Mouse (Mus musculus) stomach, embryonic 14.5 days (tissue): ENCODE results near the gene Agfg2. TPM values are rescaled to one million over a fixed set of nuclear protein-coding genes. Genes with fewer than 3 reads are reported as not detected.

Source experiments
- ATAC-seq: fragments of 200-750 bp; cut with Nextera tagmentation; 2 replicates; pipeline ENCODE4 v1.8.0; 2017; ENCODE audit warnings: low read depth, moderate TSS enrichment; ENCODE audit not compliant: insufficient number of reproducible peaks, insufficient read depth, low FRiP score
- H3K27ac ChIP-seq: fragments of 300-500 bp; sonication (generic); 2 replicates; pipeline ENCODE4 v1.5.1; 2014; ENCODE audit warnings: mild to moderate bottlenecking, low read length, moderate library complexity, mixed read lengths
- H3K27me3 ChIP-seq: fragments of 300-500 bp; sonication (generic); 2 replicates; pipeline ENCODE4 v1.6.1; 2014; ENCODE audit warnings: low read length, control low read depth, mixed read lengths; ENCODE audit not compliant: control insufficient read depth, insufficient read depth
- H3K36me3 ChIP-seq: fragments of 300-500 bp; sonication (generic); 2 replicates; pipeline ENCODE4 v1.6.1; 2014; ENCODE audit warnings: mild to moderate bottlenecking, control low read depth, low read length, moderate library complexity, mixed read lengths; ENCODE audit not compliant: control insufficient read depth, insufficient read depth
- H3K4me1 ChIP-seq: fragments of 300-500 bp; sonication (generic); 2 replicates; pipeline ENCODE4 v1.6.1; 2014; ENCODE audit warnings: low read length, control low read depth, mixed read lengths; ENCODE audit not compliant: control insufficient read depth, insufficient read depth
- H3K4me2 ChIP-seq: fragments of 300-500 bp; sonication (generic); replicated peaks from 2 replicates; pipeline ENCODE4 v1.6.1; 2014; ENCODE audit warnings: low read depth, low read length, control low read depth
- H3K4me3 ChIP-seq: fragments of 300-500 bp; sonication (generic); 2 replicates; pipeline ENCODE4 v1.5.1; 2014; ENCODE audit warnings: low read depth, low read length, control low read depth
- H3K9ac ChIP-seq: fragments of 300-500 bp; sonication (generic); replicated peaks from 2 replicates; pipeline ENCODE4 v1.6.1; 2014; ENCODE audit warnings: low read depth, mild to moderate bottlenecking, control low read depth, low read length, moderate library complexity, mixed read lengths
- H3K9me3 ChIP-seq: fragments of 300-500 bp; sonication (generic); 2 replicates; pipeline ENCODE4 v1.6.1; 2016; ENCODE audit warnings: low read depth, low read length, control low read depth; ENCODE audit not compliant: control insufficient read depth
- WGBS: fragments of 180-500 bp; shearing (Covaris S2); extraction: QIAGEN DNeasy Blood & Tissue Kit; methylation state at CpG from one replicate; pipeline ENCODE4 v1.1.7; 2014; 5-methylcytosine and 5-hydroxymethylcytosine counted together
- polyA plus RNA-seq: library from polyadenylated mRNA; unstranded; fragments of >200 nt; fragmentation: Nextera tagmentation; extraction: Ambion mirVana; gene quantifications from 2 replicates; pipeline ENCODE4 v1.2.1, GENCODE M21; 2014

The Agfg2 gene
- polyA plus RNA-seq, 1 experiment from 2014 or later: 12.9 TPM

GRCm38 (mm10) chr5:137645091-137645651, 39.4 kb downstream of the Agfg2 start:
- Histone ChIP-seq H3K4me2 (peak overlapping the region; percentile 45), H3K36me3 (peaks cover 20% of the 10 kb centered on the region), H3K4me3 (peak overlapping the region; percentile 14), H3K4me1 (peaks cover 17% of the 10 kb centered on the region), H3K27me3 (peaks cover 8% of the 10 kb centered on the region; the same call in 1 of the 2 replicates), H3K27ac (no peak overlapping the region), H3K9ac (no peak overlapping the region), H3K9me3 (no peaks in the 10 kb centered on the region)
- WGBS: 5% methylated on average over 44 of the region's 44 CpGs
- no peak for ATAC-seq

GRCm38 (mm10) chr5:137644484-137644883, 40.0 kb downstream of the Agfg2 start:
- Histone ChIP-seq H3K27me3 (peaks cover 8% of the 10 kb centered on the region; the same call in 1 of the 2 replicates), H3K4me2 (no peak overlapping the region), H3K27ac (no peak overlapping the region), H3K36me3 (peaks cover 24% of the 10 kb centered on the region), H3K4me1 (peaks cover 11% of the 10 kb centered on the region; the same call in 1 of the 2 replicates), H3K9ac (no peak overlapping the region), H3K9me3 (no peaks in the 10 kb centered on the region), H3K4me3 (no peak overlapping the region)
- ATAC-seq: no peak
- WGBS: 50% methylated on average over 19 of the region's 19 CpGs

GRCm38 (mm10) chr5:137642886-137643285, 41.6 kb downstream of the Agfg2 start:
- WGBS: 39% methylated on average over 4 of the region's 4 CpGs
- H3K4me1 ChIP-seq: 0 out of 2 replicates have a peak, but pooled peaks cover 2% of the 10 kb centered on the region
- H3K27ac ChIP-seq: no peak overlapping the region
- H3K9ac ChIP-seq: no peak overlapping the region
- H3K4me3 ChIP-seq: no peak overlapping the region
- H3K9me3 ChIP-seq: no peaks in the 10 kb centered on the region
- H3K36me3 ChIP-seq: peaks cover 40% of the 10 kb centered on the region
- H3K4me2 ChIP-seq: no peak overlapping the region
- H3K27me3 ChIP-seq: peaks cover 8% of the 10 kb centered on the region; the same call in 1 of the 2 replicates
- no peak for ATAC-seq

- Histone ChIP-seq H3K27me3 (peaks cover 8% of the 10 kb centered on the region; the same call in 1 of the 2 replicates), H3K9ac (no peak within 1 kb of the TSS), H3K4me3 (no peak within 1 kb of the TSS), H3K4me2 (no peak within 1 kb of the TSS), H3K4me1 (0 out of 2 replicates have a peak, but pooled peaks cover 2% of the 10 kb centered on the region), H3K36me3 (peaks cover 59% of the 10 kb centered on the region), H3K27ac (no peak within 1 kb of the TSS), H3K9me3 (no peaks in the 10 kb centered on the region)
- WGBS: 85% methylated on average over 19 of the region's 19 CpGs
- no peak for ATAC-seq
These were observed 43.5 kb downstream of the Agfg2 start, which contains the start of gene Sap25 for GRCm38 (mm10) chr5:137641054-137641453. TSS of gene Sap25 (plus strand) at chr5:137641334.

- Histone ChIP-seq H3K27me3 (peaks cover 4% of the 10 kb centered on the region; the same call in 1 of the 2 replicates), H3K4me1 (no peaks in the 10 kb centered on the region), H3K4me3 (no peak overlapping the region), H3K27ac (no peak overlapping the region), H3K9me3 (no peaks in the 10 kb centered on the region), H3K4me2 (no peak overlapping the region), H3K9ac (no peak overlapping the region), H3K36me3 (peaks cover 69% of the 10 kb centered on the region)
- WGBS: 78% methylated on average over 7 of the region's 7 CpGs
- no peak for ATAC-seq
These were observed 45.1 kb downstream of the Agfg2 start for GRCm38 (mm10) chr5:137639472-137639871.

GRCm38 (mm10) chr5:137633397-137634084, 51.0 kb downstream of the Agfg2 start:
- Histone ChIP-seq H3K9me3 (no peaks in the 10 kb centered on the region), H3K4me1 (peaks cover 27% of the 10 kb centered on the region), H3K27ac (no peak overlapping the region), H3K27me3 (no peaks in the 10 kb centered on the region), H3K36me3 (peaks cover 52% of the 10 kb centered on the region), H3K4me2 (no peak overlapping the region), H3K4me3 (no peak overlapping the region), H3K9ac (no peak overlapping the region)
- 78% methylated on average over 12 of the region's 12 CpGs for WGBS
- no peak for ATAC-seq

- peak overlapping the region; percentile 97; the same call in 1 of the 2 replicates for H3K27ac ChIP-seq
These were observed 52.9 kb downstream of the Agfg2 start for GRCm38 (mm10) chr5:137631591-137631990.

GRCm38 (mm10) chr5:137631171-137631570, 53.4 kb downstream of the Agfg2 start:
- Histone ChIP-seq H3K9ac (peak overlapping the region; percentile 14; the same call in 1 of the 2 replicates), H3K4me2 (peak overlapping the region; percentile 61), H3K4me1 (peaks cover 27% of the 10 kb centered on the region), H3K27ac (peak overlapping the region; percentile 97), H3K9me3 (no peaks in the 10 kb centered on the region), H3K27me3 (no peaks in the 10 kb centered on the region), H3K36me3 (peaks cover 29% of the 10 kb centered on the region), H3K4me3 (peak overlapping the region; percentile 91; the same call in 1 of the 2 replicates)
- 51% methylated on average over 9 of the region's 9 CpGs for WGBS
- no peak for ATAC-seq

More at GRCm38 (mm10) chr5:137631591-137631990, 52.9 kb downstream of the Agfg2 start:
- Histone ChIP-seq H3K9ac (no peak overlapping the region), H3K9me3 (no peaks in the 10 kb centered on the region), H3K27me3 (no peaks in the 10 kb centered on the region), H3K36me3 (peaks cover 33% of the 10 kb centered on the region), H3K4me1 (peaks cover 27% of the 10 kb centered on the region), H3K4me3 (peak overlapping the region; percentile 91; the same call in 1 of the 2 replicates), H3K4me2 (peak overlapping the region; percentile 61)
- no peak for ATAC-seq
- 55% methylated on average over 4 of the region's 4 CpGs for WGBS
